In genomic region chr17:66479813-66480490, GRCm38 (mm10) we compare ENCODE assay signal across 9 mouse cellular contexts. TPM values are rescaled to one million over a fixed set of nuclear protein-coding genes. Genes with fewer than 3 reads are reported as not detected.
DNase-seq lines count a peak whose midpoint lies in the region; ATAC-seq and TF ChIP-seq lines count a peak whose summit lies in the region.
"Had no signal": no experiment of that assay in that cellular context is flagged by ENCODE, and none has a peak within 500 bp of the region (broad histone marks: within the 10 kb centered on the region; RNA-seq: fewer than 3 reads in every experiment).

No protein-coding gene starts in this region.

- H3K9ac ChIP-seq in heart, embryonic 15.5 days = no peak overlapping the region
- H3K9ac ChIP-seq in liver, embryonic 15.5 days = no peak overlapping the region; the same call in 1 of the 2 replicates
- no peak overlapping the region for H3K9ac ChIP-seq in stomach, postnatal 0 days (ENCODE audit: low read length)

- no peak for TF ChIP-seq EP300 in stomach, postnatal 0 days (optimal IDR thresholded peaks at IDR 0.05)

- ATAC-seq in heart, embryonic 15.5 days (replicated peaks; ENCODE audit: insufficient number of reproducible peaks, insufficient read depth, low FRiP score, low read depth) = no peak
- ATAC-seq in liver, embryonic 15.5 days (ENCODE audit: insufficient read depth) = peak; percentile 80
- no peak for ATAC-seq in stomach, postnatal 0 days (ENCODE audit: low FRiP score, low TSS enrichment)

- H3K4me3 ChIP-seq in E14TG2a.4 (replicated peaks; ENCODE audit: low read length) = peak overlapping the region; percentile 87
- peak overlapping the region; percentile 15 for H3K4me3 ChIP-seq in heart, embryonic 15.5 days
- H3K4me3 ChIP-seq in liver, embryonic 15.5 days (replicated peaks) = peak overlapping the region; percentile 37
- H3K4me3 ChIP-seq in stomach, postnatal 0 days (ENCODE audit: low read depth, low read length) = no peak overlapping the region
- no peak overlapping the region for H3K4me3 ChIP-seq in thymus, adult 2 months (ENCODE audit: control insufficient read depth, insufficient read depth, low read length)

- intact Hi-C loops in gastrocnemius, postnatal 36 days (cut with DNase I) = no loop called here

- TF ChIP-seq POLR2A in thymus, adult 2 months (IDR thresholded peaks at IDR 0.05; ENCODE audit: control insufficient read depth, extremely low read depth, insufficient read depth, low read length, poor library complexity) = no peak

- WGBS in heart, embryonic 15.5 days = 15% methylated on average over 21 of the region's 21 CpGs
- 5% methylated on average over 21 of the region's 21 CpGs for WGBS in liver, embryonic 15.5 days (ENCODE audit: insufficient replicate concordance)
- WGBS in stomach, postnatal 0 days = 27% methylated on average over 21 of the region's 21 CpGs
- 15% methylated on average over 21 of the region's 21 CpGs for whole genome bisulfite sequencing in thymus, adult 2 months

- H3K4me2 ChIP-seq in heart, embryonic 15.5 days = peak overlapping the region; percentile 54
- peak overlapping the region; percentile 68 for H3K4me2 ChIP-seq in liver, embryonic 15.5 days
- peak overlapping the region; percentile 27 for H3K4me2 ChIP-seq in stomach, postnatal 0 days (replicated peaks; ENCODE audit: low read depth)

- peaks cover 34% of the 10 kb centered on the region for H3K9me3 ChIP-seq in E14TG2a.4 (ENCODE audit: low read length)
- H3K9me3 ChIP-seq in heart, embryonic 15.5 days (replicated peaks) = no peaks in the 10 kb centered on the region
- H3K9me3 ChIP-seq in liver, embryonic 15.5 days (replicated peaks) = no peaks in the 10 kb centered on the region
- H3K9me3 ChIP-seq in stomach, postnatal 0 days (ENCODE audit: control insufficient read depth, low read length) = no peaks in the 10 kb centered on the region

- H3K36me3 ChIP-seq in E14TG2a.4 (ENCODE audit: insufficient read depth, low read length) = peaks cover 51% of the 10 kb centered on the region
- H3K36me3 ChIP-seq in heart, embryonic 15.5 days = no peaks in the 10 kb centered on the region
- H3K36me3 ChIP-seq in liver, embryonic 15.5 days (replicated peaks) = no peaks in the 10 kb centered on the region
- H3K36me3 ChIP-seq in stomach, postnatal 0 days (ENCODE audit: control insufficient read depth, insufficient read depth, low read length) = no peaks in the 10 kb centered on the region
- no peaks in the 10 kb centered on the region for H3K36me3 ChIP-seq in thymus, adult 2 months (ENCODE audit: control insufficient read depth, insufficient read depth, low read length)

- DNase-seq in c-Kit-positive CD71-positive TER-119-negative erythroid progenitor cells, embryonic 14.5 days (ENCODE audit: low read depth) = peak; percentile 46
- peak; percentile 30 for DNase-seq in stomach, postnatal 0 days (ENCODE audit: low spot score)
- no peak for DNase-seq in gastrocnemius, postnatal 36 days
- DNase-seq in urinary bladder, adult 2 months (ENCODE audit: low spot score) = no peak
- no peak for DNase-seq in thymus, adult 2 months

- no peak for TF ChIP-seq CTCF in E14TG2a.4 (conservative IDR thresholded peaks at IDR 0.05; ENCODE audit: low read length)
- no peak for TF ChIP-seq CTCF in stomach, postnatal 0 days (IDR thresholded peaks at IDR 0.05; ENCODE audit: low read depth)
- no peak for TF ChIP-seq CTCF in thymus, adult 2 months (IDR thresholded peaks at IDR 0.05; ENCODE audit: borderline replicate concordance, control insufficient read depth, extremely low read depth, insufficient read depth, low read length, poor library complexity)

- H3K27me3 ChIP-seq in E14TG2a.4 (ENCODE audit: insufficient read depth, low read length) = no peaks in the 10 kb centered on the region
- H3K27me3 ChIP-seq in heart, embryonic 15.5 days = peaks cover 14% of the 10 kb centered on the region
- H3K27me3 ChIP-seq in liver, embryonic 15.5 days = peaks cover 31% of the 10 kb centered on the region
- H3K27me3 ChIP-seq in stomach, postnatal 0 days (ENCODE audit: control insufficient read depth, insufficient read depth, low read length) = no peaks in the 10 kb centered on the region
- no peaks in the 10 kb centered on the region for H3K27me3 ChIP-seq in thymus, adult 2 months (ENCODE audit: control insufficient read depth, insufficient read depth, low read length)

- H3K4me1 ChIP-seq in E14TG2a.4 (replicated peaks; ENCODE audit: low read depth, low read length) = peaks cover 19% of the 10 kb centered on the region
- peaks cover 9% of the 10 kb centered on the region; the same call in 1 of the 2 replicates for H3K4me1 ChIP-seq in heart, embryonic 15.5 days (replicated peaks)
- H3K4me1 ChIP-seq in liver, embryonic 15.5 days (replicated peaks) = peaks cover 20% of the 10 kb centered on the region
- no peaks in the 10 kb centered on the region for H3K4me1 ChIP-seq in stomach, postnatal 0 days (replicated peaks; ENCODE audit: control insufficient read depth, insufficient read depth)
- H3K4me1 ChIP-seq in thymus, adult 2 months (replicated peaks; ENCODE audit: control insufficient read depth, insufficient read depth, low read length) = no peaks in the 10 kb centered on the region

- no peak overlapping the region for H3K27ac ChIP-seq in heart, embryonic 15.5 days
- H3K27ac ChIP-seq in liver, embryonic 15.5 days (replicated peaks) = no peak overlapping the region
- no peak overlapping the region for H3K27ac ChIP-seq in stomach, postnatal 0 days (replicated peaks)
- H3K27ac ChIP-seq in thymus, adult 2 months (ENCODE audit: control insufficient read depth, insufficient read depth, low read length) = no peak overlapping the region

RNA-seq across cellular contexts. Expression of gene Mtcl1, which starts 30.4 kb away (rescaled TPM):
- 0.83 and 2.7 TPM in 2 replicates for polyA plus RNA-seq in heart, embryonic 15.5 days (2015; fragmentation: Nextera tagmentation; extraction: Ambion mirVana)
- 0.10 and 0.12 TPM in 2 replicates for polyA plus RNA-seq in liver, embryonic 15.5 days (2015; fragmentation: Nextera tagmentation; extraction: Ambion mirVana)
- 1.8 and 2.2 TPM in 2 replicates for polyA plus RNA-seq in stomach, postnatal 0 days (2015; fragmentation: Nextera tagmentation; extraction: Ambion mirVana)
- 1 to 10 TPM; 4.6 to 6.0 TPM for total RNA-seq in gastrocnemius, postnatal 36 days (2021)
- polyA plus RNA-seq in urinary bladder, adult 2 months (2012; rRNA removed) = 5.8 and 9.0 TPM in 2 replicates
- 5.8 and 6.2 TPM in 2 replicates for polyA plus RNA-seq in thymus, adult 2 months (2012; rRNA removed)
- total RNA-seq: neutrophil, adult 5-6 weeks had no signal

RNA-seq across cellular contexts. Expression of gene Rab12, which starts 39.6 kb away (rescaled TPM):
- 49.6 and 51.0 TPM in 2 replicates for polyA plus RNA-seq in heart, embryonic 15.5 days (2015; fragmentation: Nextera tagmentation; extraction: Ambion mirVana)
- polyA plus RNA-seq in liver, embryonic 15.5 days (2015; fragmentation: Nextera tagmentation; extraction: Ambion mirVana) = 6.4 and 6.6 TPM in 2 replicates
- 24.5 and 25.4 TPM in 2 replicates for polyA plus RNA-seq in stomach, postnatal 0 days (2015; fragmentation: Nextera tagmentation; extraction: Ambion mirVana)
- total RNA-seq in gastrocnemius, postnatal 36 days (2021) = 100 to 1,000 TPM; 149 to 179 TPM
- 102 and 105 TPM in 2 replicates for polyA plus RNA-seq in urinary bladder, adult 2 months (2012; rRNA removed)
- 23.2 and 24.4 TPM in 2 replicates for polyA plus RNA-seq in thymus, adult 2 months (2012; rRNA removed)

Comparison
In these comparisons a context has a peak if more than half of its experiments do, and no peak if none do; other contexts are left out.
1. H3K4me3 ChIP-seq: peak in E14TG2a.4 (single experiment), heart, embryonic 15.5 days (single experiment) and liver, embryonic 15.5 days (single experiment); none in stomach, postnatal 0 days (single experiment) and thymus, adult 2 months (single experiment).
2. DNase-seq: peak in c-Kit-positive CD71-positive TER-119-negative erythroid progenitor cells, embryonic 14.5 days (single experiment) and stomach, postnatal 0 days (single experiment); none in gastrocnemius, postnatal 36 days (0 of 2), urinary bladder, adult 2 months (single experiment) and thymus, adult 2 months (single experiment).
3. Peak in every context shown above with its lines, with median percentiles within 50 percentile points of each other: H3K4me2 ChIP-seq.